Mouse (Mus musculus): ENCODE results near the gene Hectd1.

Gene Hectd1

DNA sequence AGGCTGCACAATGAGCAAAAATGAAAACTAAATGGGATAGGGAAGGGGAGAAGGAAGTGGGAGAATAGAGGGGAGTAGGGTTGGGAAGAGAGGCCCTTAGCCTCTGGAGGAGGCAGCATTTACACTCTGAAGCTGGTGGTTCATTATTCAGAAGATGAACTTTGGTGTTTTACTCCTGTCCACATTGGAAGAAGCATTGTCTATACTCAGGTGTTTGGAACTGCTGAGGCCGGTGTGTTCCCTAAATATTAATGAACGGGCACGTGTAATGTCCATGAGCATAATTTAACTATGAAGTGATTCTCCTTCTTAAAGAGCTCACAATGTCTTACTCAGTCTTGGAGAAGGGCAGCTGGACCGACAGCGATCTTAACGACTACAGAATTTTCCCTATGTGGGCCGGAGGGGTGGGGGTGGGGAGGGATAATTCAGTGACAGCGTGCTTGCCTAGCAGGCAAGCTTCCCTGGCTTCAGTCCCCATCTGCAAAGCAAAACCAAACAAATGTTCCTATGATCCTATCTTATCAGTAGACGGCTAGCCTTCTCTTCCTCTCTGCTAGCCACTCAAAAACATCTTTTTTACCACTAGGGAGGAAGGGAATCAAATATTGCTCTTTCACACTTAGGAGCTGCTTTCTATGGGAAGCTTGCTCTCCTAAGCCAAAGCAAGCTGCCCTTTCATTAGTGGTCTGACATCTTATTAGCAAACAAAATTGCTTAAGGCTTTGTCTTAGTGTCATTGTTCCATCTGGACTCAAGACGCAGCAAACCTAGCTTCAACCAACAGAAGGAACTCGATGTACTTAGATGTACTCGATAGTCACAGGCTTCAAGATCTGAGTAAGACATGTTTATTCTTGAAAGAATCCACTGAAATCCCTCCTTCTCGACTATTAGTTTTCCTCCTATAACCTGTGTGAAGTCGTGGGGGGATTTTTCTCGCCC is 14.5 kb upstream of the Hectd1 start:
- no peak for DNase-seq

DNA sequence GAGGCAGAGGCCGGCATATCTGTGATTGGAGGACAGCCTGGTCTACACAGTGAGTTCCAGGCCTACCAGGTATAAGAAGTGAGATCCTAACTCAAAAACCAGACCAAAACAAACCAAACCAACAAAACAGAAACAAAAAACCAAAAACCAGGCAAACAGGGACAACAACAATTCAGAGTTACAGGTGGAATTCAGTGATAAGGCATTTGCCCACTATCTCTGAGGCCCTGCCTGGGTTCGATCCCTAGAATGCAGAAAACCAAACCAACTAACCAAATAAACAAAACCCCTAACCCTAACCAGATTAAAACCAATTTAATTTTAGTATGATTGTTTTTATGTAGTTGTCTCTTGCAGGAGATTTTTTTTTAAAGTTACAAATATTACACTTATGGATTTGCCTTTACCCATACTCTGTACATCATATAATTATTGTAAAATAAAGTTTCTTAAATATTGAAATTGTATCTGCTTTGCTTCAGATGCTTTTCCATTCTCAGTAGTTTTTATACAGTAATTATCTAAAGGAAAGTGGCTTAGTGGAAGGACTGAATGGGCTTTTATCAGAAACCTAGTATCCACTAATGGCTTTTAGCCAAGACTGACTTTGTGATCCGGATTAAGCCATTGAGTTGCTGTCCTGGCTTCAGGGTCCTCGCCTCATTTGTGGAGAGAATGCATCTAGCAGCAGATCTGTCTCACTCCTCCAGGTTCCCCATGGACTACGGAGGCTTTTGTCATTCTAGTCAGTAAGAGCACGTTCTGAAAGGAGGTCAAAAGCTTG is 12.9 kb upstream of the Hectd1 start:
- DNase-seq, result no peak

DNA sequence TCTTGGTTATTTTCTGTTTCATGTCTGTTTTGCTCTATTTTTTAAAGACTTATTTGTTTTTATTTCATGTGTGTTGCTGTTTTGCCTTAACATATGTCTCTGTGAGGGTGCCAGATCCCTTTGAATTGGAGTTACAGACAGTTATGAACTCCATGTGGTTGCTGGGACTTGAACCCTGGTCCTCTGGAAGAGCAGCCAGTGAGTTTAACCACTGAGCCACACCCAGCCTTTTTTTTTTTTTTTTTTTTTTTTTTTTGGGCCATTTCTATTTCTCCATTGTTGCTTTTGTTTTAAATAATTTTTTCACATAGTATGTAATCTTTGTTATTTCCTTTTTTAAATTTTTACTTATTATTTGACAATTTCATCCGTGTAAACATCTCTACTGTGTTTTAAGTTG is 10.5 kb upstream of the Hectd1 start:
- DNase-seq, result no peak

DNA sequence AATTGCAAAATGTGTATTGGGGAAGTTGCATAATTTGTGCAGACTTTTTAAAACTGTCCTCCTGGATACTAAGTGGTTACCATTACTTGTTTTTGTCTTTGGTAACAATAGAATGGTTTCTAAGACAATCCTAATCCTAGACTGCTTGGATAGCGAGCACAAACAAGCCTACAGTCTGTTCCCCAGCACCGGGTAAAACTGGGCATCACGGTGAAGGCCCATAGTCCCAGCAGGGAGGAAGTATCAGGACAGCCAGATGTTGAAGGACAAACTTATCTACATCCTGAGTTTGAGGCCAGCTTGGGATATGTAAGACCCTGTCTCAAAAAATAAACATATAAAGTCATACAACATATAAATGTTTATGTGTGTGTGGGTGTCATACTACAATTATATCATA is 5.9 kb upstream of the Hectd1 start:
- no peak for DNase-seq

DNA sequence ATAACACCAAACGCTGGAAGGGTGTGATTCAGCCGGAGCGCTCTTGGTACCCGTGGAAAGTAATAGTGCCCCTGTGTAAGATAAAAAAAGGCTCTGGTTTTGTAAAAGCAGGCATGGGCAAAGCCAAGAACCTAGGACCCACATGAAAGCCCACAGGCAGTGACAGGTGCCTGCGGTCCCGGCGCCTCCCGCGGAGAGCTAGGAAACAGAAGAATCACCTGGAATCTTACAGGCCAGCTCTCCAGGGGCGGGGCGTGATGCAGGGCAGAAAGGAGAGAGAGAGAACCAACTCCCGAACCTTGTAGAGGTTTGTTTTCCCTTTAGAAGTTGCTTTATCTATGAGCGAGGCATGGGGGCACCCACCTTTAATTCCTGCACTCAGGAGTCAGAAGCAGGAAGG is 2.6 kb upstream of the Hectd1 start:
- no peak for DNase-seq

DNA sequence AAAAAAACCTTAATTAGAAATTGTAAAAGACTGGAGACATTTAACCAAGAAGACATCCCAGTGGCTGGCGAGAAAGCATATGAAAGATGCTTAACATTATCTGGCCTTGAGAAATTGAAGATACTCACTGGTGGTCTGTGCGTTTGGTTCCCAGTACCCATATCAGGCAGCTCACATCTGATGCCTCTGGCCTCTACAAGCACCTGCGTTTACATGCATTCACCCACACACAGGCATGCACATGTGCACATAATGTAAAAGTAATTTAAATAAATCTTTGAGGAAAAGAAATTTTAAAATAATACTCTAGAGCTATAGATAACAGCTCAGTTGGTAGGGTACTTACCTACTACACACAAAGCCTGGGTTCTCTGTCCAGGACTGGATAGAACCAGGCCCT is 2.0 kb upstream of the Hectd1 start:
- DNase-seq, result no peak

DNA sequence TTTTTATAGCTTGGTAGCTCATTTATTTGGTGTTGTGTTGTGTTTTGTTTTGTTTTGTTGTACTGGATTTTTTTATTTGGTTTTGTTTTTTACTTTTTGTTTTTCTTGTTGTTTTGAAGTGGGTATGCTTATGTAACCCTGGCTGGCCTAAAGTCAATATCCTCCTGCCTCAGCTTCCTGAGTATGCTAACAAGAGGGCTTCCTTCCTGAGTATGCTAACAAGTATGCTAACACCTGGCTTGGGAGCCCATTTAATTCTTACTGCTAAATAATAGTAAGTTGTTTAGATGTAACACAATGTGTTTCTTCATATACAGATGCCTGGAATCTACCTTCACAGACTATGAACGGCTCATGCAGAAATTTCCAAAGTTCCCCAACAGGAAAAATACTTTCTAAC is 1.3 kb upstream of the Hectd1 start:
- DNase-seq, result no peak

DNA sequence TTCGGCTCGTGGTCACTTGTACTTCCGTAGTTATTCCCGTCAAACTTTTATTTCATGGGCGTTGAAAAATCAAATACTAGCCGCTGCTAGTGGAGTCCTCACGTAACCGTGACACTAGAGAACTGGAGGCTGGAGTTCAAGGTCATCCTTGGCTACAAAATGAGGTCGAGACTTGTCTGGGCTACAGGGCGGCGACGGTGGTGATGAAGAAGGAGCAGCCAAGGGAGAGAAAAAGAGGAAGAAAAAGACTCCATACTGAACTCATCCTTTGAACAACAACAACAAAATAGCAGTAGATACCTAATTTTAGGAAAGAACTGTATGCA is 704 bp upstream of the Hectd1 start:
- no peak for DNase-seq

DNA sequence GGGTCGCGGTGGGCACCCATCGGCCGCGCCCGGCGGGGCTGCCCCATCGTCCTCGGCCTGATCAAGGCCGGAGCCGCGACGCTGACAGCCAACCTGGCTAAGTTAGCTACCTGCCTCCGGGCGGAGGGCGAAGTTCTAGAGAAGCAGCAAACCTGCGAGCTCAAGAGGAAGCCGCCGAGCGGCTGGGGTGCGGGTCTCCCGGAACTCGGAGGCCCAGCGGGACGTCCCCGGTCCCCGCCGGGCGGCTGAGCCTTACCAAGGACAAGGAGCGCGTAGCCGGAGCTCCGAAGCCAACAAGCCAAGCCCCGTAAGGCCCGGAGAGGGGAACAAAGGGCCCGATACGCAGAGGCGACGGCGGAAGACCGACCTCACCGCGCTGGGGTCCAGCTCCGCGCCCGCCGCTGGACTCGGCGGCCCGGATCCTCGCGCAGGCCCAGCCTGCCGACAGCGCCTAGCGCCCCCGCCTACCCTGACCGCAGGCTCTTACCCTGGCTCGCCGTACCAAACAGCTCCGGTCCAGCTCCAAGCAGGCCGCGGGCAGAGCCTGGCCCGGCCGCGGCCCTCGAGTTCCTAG is 533 bp downstream of the Hectd1 start:
- DNase-seq, result peak; percentile 71 to 75

DNA sequence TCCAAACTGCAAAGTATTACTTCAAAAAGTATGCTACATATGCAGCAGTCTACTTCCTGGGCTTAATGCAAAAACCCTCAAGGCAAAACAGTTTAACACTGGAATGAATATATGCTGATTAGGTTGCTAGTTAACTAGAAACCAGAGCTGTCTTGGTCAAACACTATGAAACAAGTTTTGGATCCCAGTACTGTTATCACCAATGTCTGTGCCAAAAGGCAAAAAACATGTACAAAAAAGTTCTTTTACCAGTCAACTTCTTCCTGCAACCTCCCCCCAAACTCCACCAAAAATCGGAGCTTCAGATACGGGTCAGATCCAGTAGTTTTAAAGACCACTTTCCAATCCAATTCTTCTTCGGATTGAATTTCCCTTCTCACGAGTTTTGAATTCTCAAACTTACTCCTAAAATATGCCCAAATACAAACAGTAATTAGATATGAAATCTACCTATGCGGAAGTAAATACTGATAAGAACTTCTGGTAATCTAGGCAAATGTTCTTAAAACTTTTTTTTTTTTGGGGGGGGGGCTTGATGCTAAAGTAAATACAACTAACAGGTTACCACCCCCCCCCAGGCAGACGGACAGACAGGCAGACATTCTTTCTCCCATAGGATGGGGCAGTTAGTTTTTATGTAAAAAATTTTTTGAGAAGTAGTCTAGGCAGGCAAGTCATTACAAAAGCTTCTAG is 1.2 kb downstream of the Hectd1 start:
- no peak for DNase-seq

DNA sequence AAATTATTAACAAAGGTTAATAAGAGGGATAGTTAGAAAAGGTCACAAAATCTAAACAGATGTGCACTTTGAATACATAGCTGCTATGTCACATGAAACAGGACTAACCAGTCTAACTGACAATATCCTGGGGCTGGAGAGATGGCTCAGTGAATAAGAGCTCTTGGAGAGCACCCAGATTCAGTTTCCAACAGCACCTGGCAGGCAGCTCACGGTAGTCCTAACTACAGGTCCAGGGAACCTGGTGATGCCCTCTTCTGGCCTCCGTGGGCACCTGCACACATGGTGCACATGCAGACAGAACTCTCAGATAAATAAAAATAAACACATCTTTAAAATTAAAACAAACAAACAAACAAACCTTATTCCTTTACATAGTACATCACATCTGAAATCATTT is 4.0 kb downstream of the Hectd1 start:
- no peak for DNase-seq

DNA sequence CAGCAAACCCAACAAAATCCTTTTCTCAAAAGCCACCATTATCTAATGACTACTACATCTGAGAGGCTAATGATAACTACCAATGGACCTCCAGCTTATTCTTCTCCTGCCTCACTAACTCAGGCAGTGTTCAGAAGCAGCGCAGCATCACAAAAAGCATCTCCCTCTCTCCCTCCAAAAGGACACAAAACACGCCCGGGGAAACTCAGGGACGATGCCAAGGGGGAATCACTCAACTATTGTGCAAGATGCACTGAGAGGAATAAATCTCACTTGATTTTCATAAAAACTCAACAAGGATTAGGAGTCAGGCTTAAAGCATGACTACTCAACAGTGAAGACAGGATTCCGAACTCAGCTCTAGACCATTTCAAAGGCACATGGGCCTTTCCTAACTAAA is 6.0 kb downstream of the Hectd1 start:
- no peak for DNase-seq

DNA sequence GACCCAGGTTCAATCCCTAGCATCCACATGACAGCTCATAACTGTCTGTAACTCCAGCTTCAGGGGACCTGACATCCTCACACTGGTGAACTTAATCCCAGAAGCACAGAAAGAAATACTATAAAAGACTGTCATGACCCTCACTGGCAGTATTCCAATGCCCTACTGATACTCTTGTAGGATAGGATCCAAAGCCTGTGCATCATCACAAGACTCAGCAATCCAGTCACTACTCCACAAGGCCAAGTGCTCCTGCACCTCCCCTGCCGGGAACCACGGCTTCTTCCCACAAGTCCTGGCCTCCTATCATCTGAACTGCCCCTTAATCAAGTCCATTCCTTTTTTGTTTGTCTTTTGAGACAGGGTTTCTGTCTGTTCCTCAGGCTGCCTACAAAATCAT is 6.5 kb downstream of the Hectd1 start:
- DNase-seq, result no peak

DNA sequence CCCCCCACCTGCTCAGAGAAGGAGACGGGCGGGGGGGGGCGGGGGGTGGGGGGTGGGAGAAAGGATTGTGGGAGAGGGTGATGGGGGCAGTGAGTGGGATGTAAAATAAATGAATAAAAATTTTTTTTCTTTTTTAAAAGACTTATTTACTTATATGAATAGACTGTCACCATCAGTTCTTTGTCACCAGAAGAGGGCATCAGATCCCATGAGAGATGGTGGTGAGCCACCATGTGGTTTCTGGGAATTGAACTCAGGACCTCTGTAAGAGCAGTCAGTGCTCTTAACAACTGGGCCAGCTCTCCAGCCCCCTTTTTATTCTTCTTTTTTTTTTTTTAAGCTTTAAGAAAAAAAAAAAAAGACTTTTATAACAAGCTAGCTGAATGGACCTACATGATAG is 7.1 kb downstream of the Hectd1 start:
- no peak for DNase-seq

DNA sequence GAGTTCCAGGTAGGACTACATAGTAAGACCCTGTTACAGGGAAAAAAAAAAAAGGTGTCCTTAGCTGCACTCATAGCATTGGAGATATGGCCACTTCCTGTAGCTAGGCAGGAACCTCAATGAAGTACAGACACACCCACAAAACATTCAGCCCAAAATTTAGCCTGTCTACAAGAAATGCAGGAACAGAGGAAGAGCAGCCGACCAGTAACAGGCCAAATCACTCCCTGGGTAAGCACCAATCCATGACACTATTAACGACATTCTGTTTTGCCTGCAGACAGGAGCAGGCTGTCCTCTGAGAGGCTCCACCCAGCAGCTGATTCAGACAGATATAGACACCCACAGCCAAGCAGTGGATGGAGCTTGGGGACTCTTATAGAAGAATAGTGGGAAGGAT is 8.1 kb downstream of the Hectd1 start:
- DNase-seq, result no peak

DNA sequence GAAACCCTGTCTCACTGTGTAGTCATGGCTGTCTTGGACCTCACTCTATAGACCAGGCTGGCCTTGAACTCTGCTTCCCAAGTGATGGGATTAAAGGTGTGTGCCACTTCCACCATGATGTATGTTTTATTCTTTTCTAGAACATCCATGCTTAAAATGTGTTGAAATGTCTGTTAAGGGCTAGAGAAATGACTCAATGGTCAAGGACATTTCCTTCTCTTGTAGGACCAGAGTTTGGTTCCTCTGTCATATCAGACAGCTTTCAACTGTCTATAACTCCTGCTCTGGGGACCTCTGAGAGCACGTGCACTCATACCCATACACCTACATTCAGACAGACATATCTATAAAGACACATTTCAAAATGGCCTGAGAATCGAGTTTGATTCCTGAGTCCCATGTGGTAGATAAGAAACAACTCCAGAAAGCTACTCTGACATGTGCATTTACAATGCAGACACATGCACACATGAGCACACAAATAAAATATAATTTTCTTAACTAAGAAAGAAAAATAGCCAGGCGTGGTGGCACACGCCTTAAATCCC is 9.3 kb downstream of the Hectd1 start:
- no peak for DNase-seq

DNA sequence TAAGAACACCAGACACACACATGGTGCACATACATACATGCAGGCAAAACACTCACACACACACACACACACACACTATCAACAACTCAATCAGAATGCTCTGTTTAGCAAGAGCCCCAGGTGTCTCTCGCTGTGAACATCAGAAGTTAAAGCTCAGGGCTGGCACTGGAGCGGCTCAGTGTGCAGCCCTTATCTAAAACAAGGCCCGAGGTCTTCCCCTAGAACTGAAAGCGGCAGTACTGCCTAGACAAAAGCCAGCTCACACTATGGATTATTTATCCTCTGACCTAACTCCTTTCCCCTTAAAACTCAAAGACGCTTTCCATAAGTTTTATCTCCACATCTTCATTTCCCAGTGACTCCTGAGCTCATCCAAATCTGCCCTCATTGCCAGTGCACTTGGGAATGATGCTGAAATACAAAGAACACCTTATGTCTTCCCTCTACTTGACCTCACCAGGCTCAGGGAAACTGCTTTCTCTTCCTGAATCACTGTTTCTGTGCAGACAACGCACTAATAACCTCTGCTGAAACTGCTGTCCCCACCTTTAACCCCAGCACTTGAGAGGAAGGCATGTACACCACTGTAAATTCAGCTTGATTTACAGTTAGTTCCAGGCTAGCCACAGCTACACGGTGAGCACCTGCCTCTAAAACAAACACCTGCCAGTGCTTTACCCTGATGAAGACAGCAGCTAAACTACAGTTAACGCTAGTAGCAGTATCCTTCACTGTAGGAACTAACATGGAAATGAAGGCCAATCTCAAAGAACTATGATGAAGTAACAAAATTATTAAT is 11.3 kb downstream of the Hectd1 start:
- DNase-seq, result no peak

DNA sequence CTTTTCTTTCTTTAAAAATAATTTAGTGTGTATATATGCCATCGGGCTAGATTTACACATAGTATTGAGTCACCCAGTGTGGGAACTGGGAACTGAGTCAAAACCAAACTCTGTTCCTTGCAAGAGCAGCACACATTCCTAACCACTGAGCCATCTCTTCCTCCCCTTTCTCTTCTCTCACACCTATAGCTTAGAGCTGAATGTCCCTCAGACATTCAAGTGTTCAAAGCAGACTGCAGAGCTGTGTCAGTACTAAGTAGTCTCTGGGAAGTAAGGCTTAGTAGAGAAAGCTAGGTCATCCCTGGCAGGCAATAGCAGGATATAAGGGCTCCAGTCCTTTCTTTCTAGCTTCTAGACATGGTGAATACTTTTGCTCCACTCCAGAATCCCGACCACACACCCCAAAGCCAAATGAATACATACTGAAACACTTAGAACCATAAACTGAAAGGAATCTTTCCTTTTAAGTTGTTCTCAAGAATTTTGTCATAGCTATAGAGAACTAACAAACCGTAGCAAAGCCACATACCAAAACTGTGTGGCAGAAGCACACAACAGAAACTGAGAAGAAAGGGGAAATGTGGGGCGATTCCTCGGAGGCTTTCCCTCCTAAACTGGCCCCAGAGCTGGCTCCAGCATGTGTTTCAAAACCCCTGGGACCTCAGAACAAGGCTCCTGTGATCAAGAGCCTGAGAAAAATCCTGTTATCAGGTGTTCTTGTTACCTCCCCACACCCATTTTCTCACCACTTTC is 17.8 kb downstream of the Hectd1 start:
- DNase-seq, result no peak

DNA sequence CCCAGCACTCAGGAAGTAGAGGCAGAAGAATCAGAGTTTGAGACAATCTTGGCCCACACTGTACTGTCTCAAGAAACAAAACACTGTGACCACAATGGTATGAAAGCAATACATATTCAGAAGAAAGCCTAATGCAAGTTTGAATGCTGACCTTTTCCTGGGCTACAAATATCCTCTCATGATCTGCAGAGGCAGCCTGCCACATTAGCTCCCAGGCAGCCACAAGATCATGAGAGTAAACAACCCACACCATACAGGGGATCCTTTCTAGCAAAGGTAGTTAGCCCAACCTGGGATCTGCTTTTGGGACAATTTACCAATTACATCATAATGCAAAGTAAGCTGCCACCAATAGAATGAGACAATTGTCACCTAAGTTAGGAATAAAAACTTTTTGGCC is 18.8 kb downstream of the Hectd1 start:
- no peak for DNase-seq

DNA sequence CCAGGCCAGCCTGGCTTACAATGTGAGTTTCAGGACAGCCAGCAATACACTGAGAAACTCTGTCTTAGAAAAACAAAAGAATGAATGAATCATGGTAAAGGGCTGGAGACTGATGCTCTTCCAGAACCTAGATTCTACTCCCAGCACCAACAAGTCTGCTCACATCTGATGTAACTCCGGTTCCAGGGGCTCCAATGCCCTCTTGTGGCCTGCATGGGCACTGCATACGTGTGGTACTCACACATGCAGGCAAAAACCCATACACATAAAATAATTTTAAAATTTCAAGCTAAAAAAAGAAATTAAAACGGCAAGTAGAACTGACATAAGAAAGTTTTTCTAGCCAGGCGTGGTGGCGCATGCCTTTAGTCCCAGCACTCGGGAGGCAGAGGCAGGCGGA is 44.5 kb downstream of the Hectd1 start:
- DNase-seq, result peak in 1 of 2 experiments; percentile 41

DNA sequence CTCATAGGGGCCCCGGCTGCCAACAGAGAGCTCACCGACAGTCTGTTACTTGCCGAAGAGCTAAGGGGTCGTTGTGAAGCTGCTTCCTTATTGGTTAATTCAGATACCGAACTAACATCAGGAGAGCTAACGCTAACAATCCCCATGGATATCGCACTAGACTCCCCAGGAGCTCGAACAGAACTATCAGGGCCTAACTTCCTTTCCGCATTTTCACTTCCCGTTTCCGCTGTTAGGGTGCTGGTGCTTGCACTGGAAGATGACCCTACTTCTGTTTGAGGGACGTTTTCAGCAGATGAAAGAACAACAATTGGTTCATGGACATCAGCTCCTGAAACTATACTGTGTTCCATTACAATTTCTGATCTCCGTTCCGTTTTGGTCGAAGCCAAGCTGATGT is 60.6 kb downstream of the Hectd1 start:
- DNase-seq, result no peak
